Mouse (Mus musculus): ENCODE measurements around the gene Tcf7. TPM values are rescaled to one million over a fixed set of nuclear protein-coding genes. Genes with fewer than 3 reads are reported as not detected.
A peak's percentile ranks its signal among the peaks of the same experiment; 100 is the strongest.

The Tcf7 gene
- polyA plus RNA-seq, 1 experiment: 2.6 TPM

DNA sequence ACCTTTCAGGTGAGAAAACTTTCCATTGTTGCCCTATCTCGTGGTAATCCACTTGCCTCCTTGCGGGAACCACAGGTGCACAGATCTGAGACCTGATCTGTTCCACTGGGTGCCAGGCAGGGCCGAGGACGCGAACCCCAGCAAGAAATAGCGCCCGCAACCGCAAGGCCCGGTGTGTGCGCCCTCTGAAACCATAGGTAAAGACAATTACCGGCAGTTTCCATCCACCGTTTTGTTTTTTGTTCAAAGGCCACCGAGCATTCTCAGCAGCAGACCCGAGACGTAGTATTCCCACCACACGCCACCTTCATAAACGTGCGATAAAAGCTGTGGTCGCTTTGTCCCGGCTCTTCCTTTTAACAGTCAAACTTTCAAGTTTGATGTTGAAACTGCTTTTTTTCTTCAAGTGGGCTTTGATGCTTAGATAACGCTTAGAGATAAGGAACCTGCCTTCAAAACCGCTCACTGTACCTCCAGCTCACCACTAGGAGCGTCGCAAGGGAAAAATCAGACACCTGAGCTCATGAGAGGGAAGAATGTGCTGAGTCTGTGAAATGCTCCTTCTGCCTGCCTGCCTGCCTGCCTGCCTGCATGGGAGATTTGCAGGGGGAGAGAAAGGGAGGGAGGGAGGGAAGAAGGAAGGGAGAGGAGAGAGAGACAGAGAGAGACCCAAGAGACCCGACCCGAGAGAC is 31.4 kb upstream of the Tcf7 start:
- H3K27ac ChIP-seq (ENCODE audit: control insufficient read depth, insufficient read depth, low read depth, low read length, poor library complexity): no peak overlapping the region
- no peak overlapping the region for H3K4me3 ChIP-seq (replicated peaks; ENCODE audit: control insufficient read depth, low read depth, low read length)
- TF ChIP-seq CTCF (IDR thresholded peaks at IDR 0.05; ENCODE audit: control insufficient read depth, insufficient read depth, low read length) (no peak), POLR2A (IDR thresholded peaks at IDR 0.05; ENCODE audit: borderline replicate concordance, control insufficient read depth, low read depth, low read length) (no peak)
- 4% methylated on average over 26 of the region's 26 CpGs for WGBS
- no peaks in the 10 kb centered on the region for H3K4me1 ChIP-seq (ENCODE audit: control insufficient read depth, insufficient read depth, low read length)

DNA sequence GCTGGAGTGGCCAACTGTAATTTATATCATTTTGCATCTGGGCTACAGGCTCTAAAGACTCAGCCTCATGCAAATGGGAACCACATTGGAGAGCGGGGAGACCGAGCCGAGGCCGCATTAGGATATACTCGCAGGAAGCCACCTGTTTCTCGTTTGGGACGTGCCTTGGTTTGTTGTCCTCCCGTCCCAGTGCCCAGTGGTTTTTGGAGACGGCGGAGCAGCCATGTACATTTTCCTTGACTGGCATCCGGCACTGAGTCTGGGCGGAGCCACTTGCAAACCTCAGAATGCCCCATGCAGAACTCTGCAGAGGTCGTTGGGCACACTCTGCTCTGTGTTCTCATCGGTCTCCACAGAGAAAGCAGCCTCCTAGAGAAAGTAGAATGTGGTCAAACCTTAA is 27.9 kb upstream of the Tcf7 start:
- peak overlapping the region; percentile 32; the same call in 1 of the 2 replicates for H3K27ac ChIP-seq (ENCODE audit: control insufficient read depth, insufficient read depth, low read depth, low read length, poor library complexity)
- H3K4me1 ChIP-seq (ENCODE audit: control insufficient read depth, insufficient read depth, low read length): no peaks in the 10 kb centered on the region; the same call in 1 of the 2 replicates
- TF ChIP-seq POLR2A (IDR thresholded peaks at IDR 0.05; ENCODE audit: borderline replicate concordance, control insufficient read depth, low read depth, low read length): no peak
- no peak for TF ChIP-seq CTCF (IDR thresholded peaks at IDR 0.05; ENCODE audit: control insufficient read depth, insufficient read depth, low read length)
- H3K4me3 ChIP-seq (replicated peaks; ENCODE audit: control insufficient read depth, low read depth, low read length): no peak overlapping the region
- 29% methylated on average over 14 of the region's 14 CpGs for WGBS

DNA sequence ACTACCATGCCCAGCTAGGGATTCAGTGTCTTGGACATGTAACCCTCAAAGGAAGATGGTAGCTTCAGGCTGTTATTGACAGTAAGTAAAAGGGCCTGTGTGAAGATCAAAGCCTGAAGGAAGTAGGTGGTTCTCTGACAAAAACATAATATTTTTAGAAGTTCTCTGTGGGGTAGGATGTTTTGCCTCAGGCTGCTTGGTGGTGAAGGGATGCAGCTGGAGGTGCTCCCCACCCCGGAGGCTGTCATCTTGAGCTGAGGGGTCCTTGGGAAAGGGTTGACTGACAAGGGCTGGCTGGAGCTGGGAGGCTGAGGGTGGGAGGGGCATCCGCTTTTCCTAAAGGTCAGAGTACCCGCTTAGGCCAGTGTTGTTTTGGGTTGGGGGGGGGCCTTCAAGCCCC is 26.7 kb upstream of the Tcf7 start:
- H3K4me3 ChIP-seq (replicated peaks; ENCODE audit: control insufficient read depth, low read depth, low read length): no peak overlapping the region
- no peak for TF ChIP-seq CTCF (IDR thresholded peaks at IDR 0.05; ENCODE audit: control insufficient read depth, insufficient read depth, low read length)
- no peak for TF ChIP-seq POLR2A (IDR thresholded peaks at IDR 0.05; ENCODE audit: borderline replicate concordance, control insufficient read depth, low read depth, low read length)
- H3K27ac ChIP-seq (ENCODE audit: control insufficient read depth, insufficient read depth, low read depth, low read length, poor library complexity): peak overlapping the region; percentile 47; the same call in 1 of the 2 replicates
- WGBS: 69% methylated on average over 3 of the region's 3 CpGs
- H3K4me1 ChIP-seq (ENCODE audit: control insufficient read depth, insufficient read depth, low read length): no peaks in the 10 kb centered on the region; the same call in 1 of the 2 replicates

DNA sequence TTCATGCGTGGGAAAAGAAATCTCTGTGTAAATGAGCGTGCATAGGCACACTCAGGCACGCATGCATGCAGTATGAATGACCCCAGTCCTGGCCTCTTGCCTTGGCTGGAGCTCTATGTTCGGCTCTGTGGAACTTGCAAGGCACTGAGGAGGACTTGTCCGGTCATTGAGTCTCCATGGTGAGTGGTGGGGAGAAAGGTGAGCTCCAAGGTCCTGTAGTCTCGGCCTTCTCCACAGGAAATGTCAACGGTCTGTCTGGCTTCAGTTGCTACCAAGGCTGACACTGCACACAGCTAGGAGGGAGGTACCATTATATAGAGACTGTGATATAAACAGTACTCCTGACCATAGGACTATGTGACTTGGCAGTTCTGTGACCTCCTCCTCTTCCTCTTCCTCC is 23.6 kb upstream of the Tcf7 start:
- TF ChIP-seq CTCF (IDR thresholded peaks at IDR 0.05; ENCODE audit: control insufficient read depth, insufficient read depth, low read length) (no peak), POLR2A (IDR thresholded peaks at IDR 0.05; ENCODE audit: borderline replicate concordance, control insufficient read depth, low read depth, low read length) (no peak)
- Histone ChIP-seq H3K4me3 (replicated peaks; ENCODE audit: control insufficient read depth, low read depth, low read length) (no peak overlapping the region), H3K27ac (ENCODE audit: control insufficient read depth, insufficient read depth, low read depth, low read length, poor library complexity) (no peak overlapping the region), H3K4me1 (ENCODE audit: control insufficient read depth, insufficient read depth, low read length) (no peaks in the 10 kb centered on the region; the same call in 1 of the 2 replicates)
- 53% methylated on average over 7 of the region's 7 CpGs for WGBS

DNA sequence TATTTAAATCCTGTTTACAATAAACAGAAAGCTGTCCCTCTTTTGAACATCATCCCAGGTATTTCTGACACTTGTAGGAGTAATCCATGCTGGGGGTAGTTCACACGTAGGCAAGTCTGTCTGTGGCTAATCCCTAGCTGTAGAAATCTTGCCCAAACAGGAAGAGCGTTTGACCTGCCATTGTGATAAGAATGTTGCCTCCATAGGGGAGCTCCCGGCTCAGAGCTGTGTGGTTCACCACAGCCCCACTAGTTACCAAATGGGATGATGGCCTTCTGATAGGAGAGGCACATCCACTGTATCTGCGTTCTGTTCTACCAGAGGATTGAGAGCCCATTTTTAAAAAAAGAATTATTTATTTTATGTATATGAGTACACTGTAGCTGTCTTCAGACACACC is 22.5 kb upstream of the Tcf7 start:
- TF ChIP-seq CTCF (IDR thresholded peaks at IDR 0.05; ENCODE audit: control insufficient read depth, insufficient read depth, low read length): no peak
- TF ChIP-seq POLR2A (IDR thresholded peaks at IDR 0.05; ENCODE audit: borderline replicate concordance, control insufficient read depth, low read depth, low read length): no peak

DNA sequence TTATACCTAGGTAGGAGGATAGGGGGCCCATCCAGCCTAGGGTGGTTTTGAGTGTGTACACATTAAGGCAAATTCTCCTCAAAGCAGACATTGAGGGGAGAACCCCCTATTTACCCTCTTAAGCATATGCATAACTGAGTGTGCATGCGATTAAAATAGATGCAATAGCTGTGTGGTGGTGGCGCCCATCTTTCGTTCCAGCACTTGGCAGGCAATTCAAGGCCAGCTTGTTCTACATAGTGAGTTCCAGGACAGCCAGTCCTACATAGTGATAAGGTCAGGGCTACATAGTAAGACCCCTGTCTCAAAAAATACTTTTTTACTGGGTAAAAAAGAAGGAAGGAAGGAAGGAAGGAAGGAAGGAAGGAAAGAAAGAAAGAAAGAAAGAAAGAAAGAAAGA is 19.9 kb upstream of the Tcf7 start:
- no peaks in the 10 kb centered on the region; the same call in 1 of the 2 replicates for H3K4me1 ChIP-seq (ENCODE audit: control insufficient read depth, insufficient read depth, low read length)
- TF ChIP-seq CTCF (IDR thresholded peaks at IDR 0.05; ENCODE audit: control insufficient read depth, insufficient read depth, low read length): no peak
- TF ChIP-seq POLR2A (IDR thresholded peaks at IDR 0.05; ENCODE audit: borderline replicate concordance, control insufficient read depth, low read depth, low read length): no peak
- WGBS: 79% methylated on average over 3 of the region's 3 CpGs

More for the DNA sequence above, 22.5 kb upstream of the Tcf7 start:
- Histone ChIP-seq H3K4me3 (replicated peaks; ENCODE audit: control insufficient read depth, low read depth, low read length) (no peak overlapping the region), H3K27ac (ENCODE audit: control insufficient read depth, insufficient read depth, low read depth, low read length, poor library complexity) (no peak overlapping the region), H3K4me1 (ENCODE audit: control insufficient read depth, insufficient read depth, low read length) (no peaks in the 10 kb centered on the region; the same call in 1 of the 2 replicates)
- WGBS: 10% methylated on average over 4 of the region's 4 CpGs

DNA sequence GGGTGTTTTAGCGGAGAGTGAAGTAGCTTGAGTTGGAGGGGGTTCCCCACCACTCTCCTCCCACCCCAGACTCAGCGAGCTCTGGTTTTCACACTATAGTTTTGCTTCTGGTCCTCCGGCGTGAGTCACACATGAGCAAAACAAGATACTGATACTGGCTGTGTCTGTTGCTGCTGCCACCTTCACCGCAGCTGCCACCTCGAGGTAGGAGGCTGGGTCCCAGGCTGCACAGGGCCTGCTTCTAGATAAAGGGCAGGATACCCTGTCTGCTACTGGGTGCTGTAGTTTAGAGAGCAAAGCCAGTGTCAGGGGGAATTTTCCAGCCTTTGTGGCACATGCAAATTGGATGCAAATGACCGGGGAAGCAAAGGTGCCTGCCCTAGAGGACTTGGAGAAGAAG is 16.9 kb upstream of the Tcf7 start:
- WGBS: 72% methylated on average over 7 of the region's 7 CpGs
- no peak for TF ChIP-seq CTCF (IDR thresholded peaks at IDR 0.05; ENCODE audit: control insufficient read depth, insufficient read depth, low read length)
- TF ChIP-seq POLR2A (IDR thresholded peaks at IDR 0.05; ENCODE audit: borderline replicate concordance, control insufficient read depth, low read depth, low read length): no peak
- H3K4me3 ChIP-seq (replicated peaks; ENCODE audit: control insufficient read depth, low read depth, low read length): no peak overlapping the region
- H3K27ac ChIP-seq (ENCODE audit: control insufficient read depth, insufficient read depth, low read depth, low read length, poor library complexity): no peak overlapping the region
- no peaks in the 10 kb centered on the region for H3K4me1 ChIP-seq (ENCODE audit: control insufficient read depth, insufficient read depth, low read length)

More for the DNA sequence above, 19.9 kb upstream of the Tcf7 start:
- Histone ChIP-seq H3K27ac (ENCODE audit: control insufficient read depth, insufficient read depth, low read depth, low read length, poor library complexity) (no peak overlapping the region), H3K4me3 (replicated peaks; ENCODE audit: control insufficient read depth, low read depth, low read length) (no peak overlapping the region)

DNA sequence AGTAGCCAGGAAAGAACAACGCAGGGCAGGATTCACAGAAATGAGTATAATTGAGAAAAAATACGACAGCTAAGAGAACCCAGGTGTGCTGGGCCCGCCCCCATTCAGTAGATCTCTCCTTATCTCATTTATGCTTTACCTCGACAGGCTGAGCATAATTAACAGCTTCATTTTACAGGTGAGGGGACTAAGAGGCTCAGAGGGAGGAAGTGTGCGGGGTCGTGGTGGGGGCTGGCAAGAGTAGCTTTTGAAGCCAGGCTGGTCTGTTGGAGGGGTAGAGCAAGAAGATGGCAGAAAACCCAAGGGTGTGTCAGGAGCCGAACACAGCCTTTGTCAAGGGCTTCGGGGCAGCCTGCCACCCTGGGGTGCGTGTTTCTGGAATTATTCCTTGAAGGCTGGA is 16.1 kb upstream of the Tcf7 start:
- 71% methylated on average over 9 of the region's 9 CpGs for whole genome bisulfite sequencing
- Histone ChIP-seq H3K4me3 (replicated peaks; ENCODE audit: control insufficient read depth, low read depth, low read length) (no peak overlapping the region), H3K4me1 (ENCODE audit: control insufficient read depth, insufficient read depth, low read length) (no peaks in the 10 kb centered on the region), H3K27ac (ENCODE audit: control insufficient read depth, insufficient read depth, low read depth, low read length, poor library complexity) (no peak overlapping the region)
- TF ChIP-seq CTCF (IDR thresholded peaks at IDR 0.05; ENCODE audit: control insufficient read depth, insufficient read depth, low read length): no peak
- no peak for TF ChIP-seq POLR2A (IDR thresholded peaks at IDR 0.05; ENCODE audit: borderline replicate concordance, control insufficient read depth, low read depth, low read length)
